Mouse (Mus musculus): ENCODE measurements at regions not wholly inside any gene's neighbourhood (a gene's known extent, or its start where the extent isn't known, plus 50 kb on each side); places are given as distances from the start of the nearest gene placed in this dataset.
A peak's percentile ranks its signal among the peaks of the same experiment; 100 is the strongest.

DNA sequence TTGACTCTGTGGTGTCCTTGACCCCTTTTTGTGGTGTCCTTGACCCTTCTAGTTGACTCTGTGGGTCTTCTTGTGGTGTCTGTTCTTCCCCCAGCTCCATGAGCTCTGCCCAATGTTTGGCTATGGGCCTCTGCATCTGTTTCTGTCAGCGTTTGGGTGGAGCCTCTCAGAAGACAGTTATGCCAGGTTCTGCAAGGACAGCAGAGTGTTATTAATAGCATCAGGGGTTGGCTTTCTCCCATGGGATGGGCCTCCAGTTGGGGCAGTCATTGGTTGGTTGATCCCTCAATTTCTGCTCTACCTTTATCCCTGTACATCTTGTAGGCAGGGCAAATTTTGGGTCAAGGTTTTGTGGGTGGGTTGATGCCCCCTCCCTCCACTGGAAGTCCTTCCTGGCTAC, 138.8 kb downstream of the Tex29 start:
- no peak for DNase-seq (ENCODE audit: low read depth, low spot score)

- DNase-seq (ENCODE audit: low read depth, low spot score) = peak; percentile 49
These were observed 141.2 kb downstream of the Tex29 start for GRCm38 (mm10) chr8:11981458-11981857.

DNA sequence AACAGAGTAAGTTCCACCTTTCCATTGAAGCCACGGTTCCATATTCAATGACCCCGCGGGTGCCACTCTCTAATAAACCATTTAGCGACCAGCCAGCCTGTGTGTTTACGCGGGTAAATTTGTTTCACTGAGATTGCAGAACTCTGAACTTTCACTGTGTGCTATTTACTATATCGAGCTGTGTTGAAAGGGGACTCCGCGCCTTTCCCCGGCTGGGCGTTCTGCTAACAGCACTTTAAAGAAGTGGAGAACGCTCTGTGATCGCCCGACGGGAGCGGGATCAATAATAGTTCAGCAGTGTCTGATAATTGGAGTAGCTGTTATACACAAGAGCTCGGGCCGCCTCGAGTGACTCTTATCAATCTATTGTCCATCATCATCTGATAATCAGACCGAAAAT, 149.8 kb downstream of the Tex29 start:
- no peak for DNase-seq (ENCODE audit: low read depth, low spot score)

GRCm38 (mm10) chr8:11999736-12000458, 159.6 kb downstream of the Tex29 start:
- no peak for DNase-seq (ENCODE audit: low read depth, low spot score)

DNA sequence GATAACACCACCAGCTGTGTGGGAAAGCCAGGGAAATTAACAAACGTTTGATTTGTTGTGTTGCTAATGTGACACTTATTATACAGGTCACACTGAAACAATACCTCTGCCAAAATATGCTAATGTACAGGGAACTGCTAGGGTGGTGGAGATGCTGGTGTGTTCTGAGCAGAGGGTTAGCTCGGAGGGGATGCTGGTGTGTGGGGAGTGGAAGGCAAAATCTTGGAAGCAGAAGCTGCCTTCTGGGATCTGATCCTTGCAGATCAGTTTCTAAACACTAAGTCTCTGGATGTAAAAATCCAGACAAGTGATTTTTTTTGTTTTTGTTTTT, 160.2 kb downstream of the Tex29 start:
- no peak for DNase-seq (ENCODE audit: low read depth, low spot score)

DNA sequence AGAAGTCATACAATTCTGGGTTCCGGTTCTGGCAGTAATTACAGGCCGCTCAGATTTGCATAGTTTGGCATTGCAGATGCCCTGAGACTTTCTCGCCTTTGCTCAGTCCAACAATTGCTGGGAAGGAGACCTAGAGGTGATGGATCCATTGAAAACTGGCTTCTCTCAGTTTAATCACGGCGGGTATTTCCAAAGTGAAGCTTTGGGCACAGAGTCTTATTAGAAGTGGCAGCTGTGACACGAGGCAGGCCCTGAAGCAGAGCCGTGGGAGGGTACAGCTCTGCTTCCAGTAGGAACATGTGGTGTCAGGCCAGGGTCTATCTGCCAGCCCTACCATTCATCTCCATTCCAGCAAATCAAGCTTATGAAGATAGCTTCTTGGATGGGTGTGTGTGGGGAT, 164.0 kb downstream of the Tex29 start:
- DNase-seq (ENCODE audit: low read depth, low spot score) = no peak

- no peak for DNase-seq (ENCODE audit: low read depth, low spot score)
These were observed 172.5 kb downstream of the Tex29 start for GRCm38 (mm10) chr8:12012769-12013168.

DNA sequence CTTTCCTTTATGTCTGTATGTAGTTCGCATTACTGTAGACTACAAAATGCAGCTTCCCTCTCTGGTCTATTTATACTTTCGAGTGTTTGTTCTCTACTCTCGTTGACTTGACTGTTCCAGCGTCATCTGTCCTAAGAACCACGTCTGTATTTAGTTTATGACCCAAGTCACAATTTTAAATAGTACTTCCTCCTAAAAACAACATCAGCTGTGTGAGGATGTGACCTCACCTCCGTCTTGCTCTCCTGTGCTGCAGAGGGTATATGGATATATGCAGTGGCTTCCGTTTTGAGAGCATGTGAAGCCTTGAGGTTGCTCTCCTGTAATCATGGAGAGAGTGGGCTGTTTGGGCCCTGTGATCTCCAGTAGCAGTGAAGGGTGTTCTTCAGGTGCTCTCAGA, 177.5 kb downstream of the Tex29 start:
- no peak for DNase-seq (ENCODE audit: low read depth, low spot score)

GRCm38 (mm10) chr8:12019272-12019671, 179.0 kb downstream of the Tex29 start:
- no peak for DNase-seq (ENCODE audit: low read depth, low spot score)

GRCm38 (mm10) chr8:12023669-12024390, 183.6 kb downstream of the Tex29 start:
- no peak for DNase-seq (ENCODE audit: low read depth, low spot score)

GRCm38 (mm10) chr8:12030363-12031116, 190.3 kb downstream of the Tex29 start:
- DNase-seq (ENCODE audit: low read depth, low spot score) = no peak

DNA sequence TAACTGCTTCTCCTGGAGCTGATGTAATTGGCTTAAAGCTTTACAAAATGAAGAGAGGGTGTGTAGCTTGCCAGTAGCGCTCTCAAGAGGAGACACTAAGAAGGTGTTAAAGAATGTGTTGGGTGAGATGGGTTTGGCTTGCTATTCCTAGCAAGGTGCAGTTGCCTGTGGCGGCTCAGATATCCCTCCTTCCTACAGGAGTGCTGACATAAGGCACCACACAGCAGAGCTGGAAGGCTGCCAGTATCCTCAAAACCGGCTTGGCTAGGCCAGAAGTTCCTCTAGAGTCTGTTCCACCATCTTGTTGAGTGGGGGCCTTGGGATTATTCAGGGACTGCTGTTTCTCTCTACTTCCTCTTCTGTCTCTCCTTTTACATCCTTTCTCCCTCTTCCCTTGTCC, 191.5 kb downstream of the Tex29 start:
- no peak for DNase-seq (ENCODE audit: low read depth, low spot score)

DNA sequence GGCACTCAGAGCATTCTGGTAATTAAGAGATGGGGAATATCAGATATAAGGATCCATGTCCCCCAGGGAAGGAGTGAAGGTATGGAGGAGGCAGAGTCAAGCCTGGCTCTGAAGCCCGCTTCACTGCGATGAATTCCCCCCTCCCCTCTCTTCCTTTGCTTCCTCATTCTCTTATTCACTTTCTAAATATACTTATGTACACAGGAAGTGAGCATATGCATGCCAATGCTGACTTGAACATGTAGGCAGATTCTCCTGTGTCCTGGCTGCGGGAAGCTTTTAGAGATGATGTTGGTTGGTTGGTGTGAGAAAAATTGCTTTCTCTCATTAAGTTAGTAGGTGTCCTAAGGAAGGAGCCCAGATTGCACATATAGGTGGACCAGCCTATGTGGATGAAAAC, 192.1 kb downstream of the Tex29 start:
- no peak for DNase-seq (ENCODE audit: low read depth, low spot score)

- no peak for DNase-seq (ENCODE audit: low read depth, low spot score)
These were observed 196.1 kb downstream of the Tex29 start for GRCm38 (mm10) chr8:12036349-12036748.

DNA sequence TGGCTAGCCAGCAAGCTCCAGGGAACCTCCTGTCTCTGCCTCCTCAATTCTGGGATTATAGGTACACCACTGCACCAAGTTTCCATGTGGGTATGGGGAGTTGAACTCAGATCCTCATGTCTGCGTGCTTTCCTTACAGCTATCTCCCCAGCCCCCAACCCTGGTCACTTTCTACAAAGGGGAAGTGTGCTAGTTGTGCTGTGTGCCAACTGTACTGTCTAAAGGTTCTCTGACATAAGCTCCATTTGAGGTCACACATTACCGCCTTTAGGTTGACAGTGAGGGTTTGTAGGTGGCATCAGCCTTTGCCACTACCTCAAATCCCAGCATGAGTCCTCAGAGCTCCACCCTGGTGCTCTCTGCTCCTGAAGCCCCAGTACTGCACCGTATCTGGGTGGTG, 200.7 kb downstream of the Tex29 start:
- DNase-seq (ENCODE audit: low read depth, low spot score) = no peak

GRCm38 (mm10) chr8:12041662-12042061, 201.4 kb downstream of the Tex29 start:
- DNase-seq (ENCODE audit: low read depth, low spot score) = no peak

GRCm38 (mm10) chr8:12050841-12051240, 210.6 kb downstream of the Tex29 start:
- no peak for DNase-seq (ENCODE audit: low read depth, low spot score)

DNA sequence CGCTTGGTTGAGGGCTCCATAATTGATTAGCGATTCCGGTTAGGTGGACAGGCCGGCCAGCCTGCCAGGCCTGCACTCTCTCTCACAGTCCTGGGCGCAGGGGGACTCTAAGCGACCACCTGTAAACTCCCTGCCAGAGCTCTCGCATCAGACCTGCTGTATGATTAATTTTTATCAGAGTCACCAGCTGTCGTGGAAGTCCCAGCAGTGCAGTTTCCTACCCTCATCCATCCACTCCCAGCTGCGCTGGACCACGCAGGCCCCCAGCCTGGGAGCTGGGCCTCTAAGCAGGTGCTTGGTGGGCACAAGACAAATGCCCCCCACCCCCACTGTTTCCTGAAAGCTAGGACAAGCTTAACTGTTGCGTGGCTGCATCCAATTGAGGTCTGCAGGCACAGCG, 211.1 kb downstream of the Tex29 start:
- DNase-seq (ENCODE audit: low read depth, low spot score) = no peak

GRCm38 (mm10) chr8:12055931-12056330, 215.7 kb downstream of the Tex29 start:
- DNase-seq (ENCODE audit: low read depth, low spot score) = no peak

DNA sequence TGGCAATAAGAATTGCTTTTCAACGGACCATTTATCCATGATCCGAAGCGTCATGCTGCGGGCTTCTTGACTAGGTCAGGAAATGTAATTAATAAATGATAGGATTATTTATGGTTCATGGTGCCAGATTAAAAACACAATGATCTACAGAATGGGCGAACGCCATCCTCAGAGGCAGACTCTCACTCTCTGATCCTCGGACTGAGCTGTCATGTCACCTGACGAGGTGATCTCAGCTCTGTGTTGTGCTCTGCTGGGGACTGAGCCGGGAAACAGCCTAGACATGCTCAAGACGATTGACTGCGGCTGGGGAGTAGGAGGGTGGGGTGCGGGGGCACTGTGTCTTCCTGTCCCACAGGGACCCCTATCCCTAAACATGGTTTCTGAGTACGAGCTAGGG, 217.4 kb upstream of the A230072I06Rik start:
- no peak for DNase-seq (ENCODE audit: low read depth, low spot score)

DNA sequence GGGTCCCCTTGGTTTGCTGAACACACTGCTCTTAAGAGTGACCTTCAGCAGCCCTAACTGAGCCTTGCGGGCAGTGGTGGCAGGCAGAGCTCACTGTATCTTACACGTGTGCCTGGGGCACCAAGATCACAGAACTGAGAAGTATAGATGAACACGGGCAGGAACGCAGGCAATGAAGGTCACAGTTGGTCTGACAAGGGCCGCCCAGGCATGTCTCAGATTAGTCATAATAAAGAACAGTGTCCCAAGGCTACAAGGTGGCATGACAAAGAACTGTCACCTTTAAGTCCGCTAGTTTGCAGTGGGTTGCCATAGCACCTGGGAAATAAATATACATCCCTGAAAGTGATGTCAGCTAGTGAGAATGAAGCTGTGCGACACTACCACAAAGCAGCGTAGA, 215.9 kb upstream of the A230072I06Rik start:
- no peak for DNase-seq (ENCODE audit: low read depth, low spot score)

DNA sequence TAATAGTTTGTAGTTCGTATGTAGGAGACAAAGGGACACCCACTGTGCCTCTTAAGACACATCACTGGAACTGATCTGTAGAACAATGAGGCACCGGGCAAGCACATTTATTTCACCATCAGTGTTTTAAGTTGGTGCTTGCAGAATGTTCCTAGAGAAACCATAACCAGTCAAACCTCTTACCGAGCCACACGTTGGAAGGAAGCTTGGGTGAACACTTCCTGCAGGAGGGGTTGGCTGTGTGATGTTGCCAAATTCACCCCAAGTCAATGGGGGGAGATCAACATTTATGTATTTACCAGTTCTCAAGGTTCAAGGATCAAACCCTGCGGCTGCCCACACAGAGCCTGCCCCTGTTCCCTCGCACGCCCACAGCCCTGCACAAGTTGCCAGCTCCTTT, 214.0 kb upstream of the A230072I06Rik start:
- DNase-seq (ENCODE audit: low read depth, low spot score) = no peak

GRCm38 (mm10) chr8:12066454-12066853, 212.2 kb upstream of the A230072I06Rik start:
- DNase-seq (ENCODE audit: low read depth, low spot score) = no peak

All from CD4-positive, CD25-positive, alpha-beta regulatory T cell, adult 2 months (primary cell).